Mouse (Mus musculus): ENCODE results near the gene Tbc1d10c.
"Not testable (repeated sequence)": the region's sequence is repeated elsewhere in the genome, so short reads cannot be mapped to it uniquely, and the experiment has no call there.

Tbc1d10c gene

DNA sequence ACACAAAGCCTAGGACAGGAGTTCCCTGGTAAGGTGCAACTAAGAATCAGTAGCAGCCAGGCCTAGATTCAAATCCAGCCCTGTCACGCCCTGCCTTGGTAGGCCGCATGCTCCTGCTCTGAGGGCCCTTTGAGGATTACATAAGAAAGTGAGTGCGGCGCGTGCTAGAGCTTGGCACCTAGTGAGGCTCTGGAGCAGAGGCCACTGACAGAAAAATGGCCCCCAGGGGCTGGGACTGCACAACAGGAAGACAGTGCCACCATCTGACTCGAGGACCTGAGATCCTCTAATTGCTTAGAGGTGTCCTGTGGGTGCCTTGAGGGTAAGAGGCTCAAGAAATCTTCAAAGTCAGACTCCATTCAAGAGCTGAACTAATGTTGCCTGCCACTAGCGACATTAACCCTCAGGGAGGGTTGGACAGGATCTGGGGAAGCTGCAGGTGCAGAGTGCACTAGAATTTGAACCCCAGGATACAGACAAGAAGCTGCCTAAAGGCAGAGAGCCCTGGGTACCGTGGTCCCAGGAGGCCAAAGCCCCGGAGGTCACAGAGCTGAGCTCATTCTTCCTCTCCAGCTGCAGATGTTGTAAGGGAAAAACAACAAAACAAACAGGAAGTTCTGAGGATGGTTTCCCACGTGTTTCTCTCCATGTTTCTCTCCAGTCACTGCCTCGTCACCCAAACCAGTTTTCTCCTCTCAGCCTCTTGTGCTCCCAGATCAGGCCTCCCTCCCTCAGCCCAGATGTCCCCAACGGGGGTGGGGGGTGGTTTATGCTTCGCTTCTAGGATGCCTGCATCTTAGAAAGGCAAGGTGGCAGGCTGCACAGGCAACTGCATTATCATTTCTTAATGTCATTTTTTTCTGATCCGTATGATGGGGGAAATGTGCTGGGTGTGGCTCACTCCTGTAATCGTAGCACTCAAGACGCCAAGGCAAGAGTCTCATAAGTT is 46.3 kb downstream of the Tbc1d10c start:
- no peak for DNase-seq (ENCODE audit: low spot score)

DNA sequence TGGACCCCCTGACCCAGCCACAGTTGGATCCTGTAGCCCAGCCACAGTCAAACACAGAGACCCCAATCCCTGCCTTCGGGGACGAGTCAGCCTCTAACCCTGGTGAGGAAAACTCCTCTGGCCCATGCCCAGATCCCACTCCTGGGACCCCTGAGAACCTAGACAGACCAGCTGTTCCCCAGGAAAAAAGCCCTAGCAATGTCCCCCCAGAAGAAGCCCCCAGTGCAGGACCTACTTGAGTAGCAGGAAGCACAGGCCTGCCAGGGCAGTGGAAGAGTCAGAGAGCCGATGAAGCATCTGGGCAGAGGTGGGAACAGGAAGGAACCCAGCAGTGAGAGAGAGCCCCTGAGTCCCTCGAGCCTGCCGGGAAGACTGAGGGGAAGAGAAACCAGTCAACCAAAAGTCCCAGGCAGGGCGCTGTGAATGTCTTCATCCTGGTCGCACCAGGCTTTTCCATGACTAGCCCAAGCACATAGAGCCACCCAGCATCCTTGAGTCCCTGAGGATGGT is 47.3 kb downstream of the Tbc1d10c start, which contains the start of gene Cabp4:
TSS of gene Cabp4 (minus strand) at position 275 of the 510 bp plus-strand sequence.
- no peak for DNase-seq (ENCODE audit: low spot score)

DNA sequence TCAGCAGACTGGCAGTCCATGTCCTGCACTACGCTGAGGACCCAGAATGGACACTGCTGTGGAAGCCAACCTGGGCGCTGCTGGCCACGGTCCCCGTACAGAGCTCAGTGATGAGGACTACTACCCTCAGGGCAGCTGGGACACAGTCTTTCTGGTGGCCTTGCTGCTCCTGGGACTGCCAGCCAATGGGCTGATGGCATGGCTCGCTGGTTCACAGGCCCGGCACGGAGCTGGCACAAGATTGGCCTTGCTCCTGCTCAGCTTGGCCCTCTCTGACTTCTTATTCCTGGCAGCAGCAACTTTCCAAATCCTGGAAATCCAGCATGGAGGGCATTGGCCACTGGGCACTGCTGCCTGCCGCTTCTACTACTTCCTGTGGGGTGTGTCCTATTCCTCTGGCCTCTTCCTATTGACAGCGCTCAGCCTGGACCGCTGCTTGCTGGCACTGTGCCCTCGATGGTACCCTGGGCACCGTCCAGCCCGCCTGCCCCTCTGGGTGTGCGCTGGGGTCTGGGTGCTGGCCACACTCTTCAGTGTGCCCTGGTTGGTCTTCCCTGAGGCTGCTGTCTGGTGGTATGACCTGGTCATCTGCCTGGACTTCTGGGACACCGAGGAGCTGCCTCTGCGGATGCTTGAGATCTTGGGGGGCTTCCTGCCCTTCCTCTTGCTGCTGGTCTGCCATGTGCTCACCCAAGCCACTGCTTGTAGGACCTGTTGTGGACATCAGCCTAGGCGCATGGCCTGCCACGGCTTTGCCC is 48.5 kb downstream of the Tbc1d10c start:
- DNase-seq (ENCODE audit: low spot score) = no peak

DNA sequence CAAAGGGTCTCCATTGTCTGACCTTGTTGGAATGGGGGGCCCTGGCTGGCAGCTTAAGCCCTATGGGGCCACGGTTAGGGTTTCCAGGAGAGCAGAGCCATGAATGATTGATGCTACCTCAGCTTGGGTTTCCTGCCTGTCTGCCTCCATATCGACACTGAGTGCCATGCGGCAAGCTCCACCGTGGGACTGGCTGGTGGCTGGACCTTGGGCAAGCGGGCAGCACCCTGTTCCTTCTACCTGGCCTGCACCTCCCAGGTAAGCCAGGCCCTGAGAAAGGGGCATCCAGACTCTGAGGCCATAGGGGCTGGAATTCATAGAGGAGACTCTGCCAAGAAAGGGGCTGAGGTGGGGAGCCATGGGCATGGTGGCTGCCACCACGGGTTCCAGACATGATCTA is 50.9 kb downstream of the Tbc1d10c start:
- no peak for DNase-seq (ENCODE audit: low spot score)

DNA sequence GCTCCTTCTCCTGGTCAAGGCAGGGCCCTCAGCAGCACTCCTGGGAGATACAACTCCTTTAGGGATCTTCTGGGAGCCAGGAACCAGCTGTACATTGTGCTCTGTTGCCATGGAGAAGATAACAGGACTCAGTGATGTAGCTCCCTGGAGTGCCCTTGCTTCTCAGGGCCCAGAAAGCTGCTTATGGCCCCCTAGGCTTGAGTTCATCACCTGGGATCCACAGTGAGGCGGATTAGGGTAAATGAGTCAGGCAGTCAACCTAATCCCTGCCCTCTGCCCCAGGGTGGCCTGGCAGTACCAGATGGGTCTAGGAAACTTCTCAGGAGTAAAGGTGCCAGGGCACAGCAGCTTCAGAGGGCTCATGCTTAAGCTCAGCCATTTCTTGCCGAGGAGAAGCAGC is 51.6 kb downstream of the Tbc1d10c start, which contains the start of gene Gpr152:
TSS of gene Gpr152 (plus strand) at position 342 of the 400 bp plus-strand sequence.
- DNase-seq (ENCODE audit: low spot score) = no peak

DNA sequence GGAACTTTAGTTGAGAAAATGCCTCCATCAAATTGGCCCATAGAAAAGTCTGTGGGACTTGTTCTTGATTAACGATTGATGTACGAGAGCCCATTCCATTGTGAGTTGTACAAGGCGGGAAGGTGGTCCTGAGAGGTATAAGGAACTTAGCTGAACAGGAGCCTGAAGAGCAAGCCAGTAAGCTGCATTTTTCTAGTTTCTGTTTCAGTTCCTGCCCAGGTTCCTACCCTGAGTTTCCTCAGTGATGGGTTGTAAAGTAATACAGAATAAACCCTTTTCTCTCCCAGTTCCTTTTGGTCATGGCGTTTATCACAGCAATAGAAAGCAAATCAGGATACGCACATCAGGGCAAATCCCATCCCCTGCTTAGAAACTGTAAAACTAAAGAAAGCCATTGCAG is 53.2 kb downstream of the Tbc1d10c start:
- no peak for DNase-seq (ENCODE audit: low spot score)

DNA sequence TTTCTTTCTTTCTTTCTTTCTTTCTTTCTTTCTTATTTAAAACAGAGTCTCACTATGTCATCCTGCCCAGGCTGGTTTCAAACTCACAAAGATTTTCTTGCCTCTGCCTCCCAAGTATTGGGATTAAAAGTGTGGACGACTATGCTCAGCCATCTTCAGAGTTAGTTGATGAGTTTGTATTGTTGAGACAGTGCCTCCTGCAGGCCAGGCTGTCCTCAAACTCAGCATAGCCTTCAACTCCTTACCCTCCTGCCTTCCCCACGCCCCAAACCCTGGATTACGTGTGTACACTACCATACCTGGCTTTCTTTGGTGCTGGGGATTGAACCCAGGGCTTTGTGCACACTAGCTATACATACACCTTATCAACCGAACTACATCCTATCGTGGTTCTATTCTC is 54.6 kb downstream of the Tbc1d10c start:
- no peak for DNase-seq (ENCODE audit: low spot score)

DNA sequence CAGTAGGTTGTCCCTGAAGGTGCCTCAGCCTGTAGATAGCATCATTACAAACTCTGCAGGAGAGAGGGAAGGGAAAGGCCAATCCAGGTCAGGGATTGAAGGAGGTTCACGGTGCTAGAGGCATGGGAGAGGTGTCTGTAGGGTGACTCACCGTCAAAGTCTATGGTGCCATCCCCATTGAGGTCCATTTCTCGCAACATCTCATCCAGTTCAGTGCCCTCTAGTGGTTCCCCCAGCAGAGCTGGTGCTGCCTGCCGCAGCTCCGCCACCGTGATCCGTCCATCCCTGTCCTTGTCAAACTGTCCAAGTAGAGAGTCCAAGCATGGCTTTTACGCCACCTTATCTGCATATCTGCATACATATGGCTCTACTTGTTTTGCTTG is 55.1 kb downstream of the Tbc1d10c start:
- not testable (repeated sequence) for DNase-seq (ENCODE audit: low spot score)

DNA sequence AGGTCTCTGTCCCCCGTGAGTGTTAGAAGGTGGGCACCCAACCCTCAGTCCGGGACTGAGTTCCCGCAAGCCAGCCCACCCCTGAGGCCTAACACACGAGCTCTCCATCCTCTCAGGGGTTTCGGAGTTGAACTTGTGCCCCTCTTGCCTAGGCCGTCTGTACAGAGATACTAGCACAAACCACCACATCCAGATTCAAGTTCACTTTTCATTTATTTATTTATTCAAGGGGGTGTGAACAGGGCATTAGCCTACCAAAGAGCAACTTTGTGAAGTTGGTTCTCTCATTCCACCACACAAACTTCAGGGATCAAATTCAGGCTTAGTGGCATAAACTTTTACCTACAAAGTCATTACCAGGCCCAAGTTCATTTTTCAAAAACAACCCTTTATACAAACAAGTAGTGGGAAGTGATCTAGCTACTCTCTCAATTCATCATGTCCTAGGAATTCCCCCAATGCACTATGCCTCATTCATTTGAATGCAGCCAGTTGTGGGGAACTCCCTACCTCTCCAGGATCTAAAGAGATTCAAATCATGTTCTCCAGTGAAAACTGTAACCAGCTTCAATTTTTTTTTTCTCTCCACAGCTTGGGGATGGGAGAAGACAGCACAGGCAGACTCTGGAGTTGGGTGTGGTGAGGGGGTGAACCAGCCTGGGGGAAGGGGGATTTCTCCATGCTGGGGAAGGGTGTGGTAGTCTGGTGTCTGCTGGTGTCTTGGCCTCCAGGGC is 55.7 kb downstream of the Tbc1d10c start:
- DNase-seq (ENCODE audit: low spot score) = not testable (repeated sequence)

DNA sequence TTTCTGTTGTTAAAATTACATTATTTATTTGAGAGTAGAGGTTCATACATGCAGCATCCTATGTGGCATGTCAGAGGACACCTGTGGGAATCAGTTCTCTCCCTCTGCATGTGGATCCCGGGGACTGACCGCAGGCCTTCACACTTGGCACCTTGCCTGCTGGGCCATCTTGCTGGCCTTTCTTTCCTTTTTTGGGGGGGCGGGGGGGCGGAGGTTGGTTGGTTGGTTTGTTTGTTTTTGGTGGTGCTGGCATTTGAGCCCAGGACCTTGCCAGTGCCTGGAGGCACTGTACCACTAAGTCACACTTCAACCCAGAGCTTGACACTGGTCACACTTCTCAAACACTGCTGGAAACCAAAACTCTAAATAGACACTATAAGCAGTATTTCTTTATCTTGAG is 56.7 kb downstream of the Tbc1d10c start:
- no peak for DNase-seq (ENCODE audit: low spot score)

Measured in embryo, embryonic 10.5 days (tissue).